Mouse (Mus musculus): ENCODE results near the gene Midn. TPM values are rescaled to one million over a fixed set of nuclear protein-coding genes. Genes with fewer than 3 reads are reported as not detected.
A peak's percentile ranks its signal among the peaks of the same experiment; 100 is the strongest.

The Midn gene
- polyA plus RNA-seq, 1 experiment from 2014 or later, result 22.2 TPM

DNA sequence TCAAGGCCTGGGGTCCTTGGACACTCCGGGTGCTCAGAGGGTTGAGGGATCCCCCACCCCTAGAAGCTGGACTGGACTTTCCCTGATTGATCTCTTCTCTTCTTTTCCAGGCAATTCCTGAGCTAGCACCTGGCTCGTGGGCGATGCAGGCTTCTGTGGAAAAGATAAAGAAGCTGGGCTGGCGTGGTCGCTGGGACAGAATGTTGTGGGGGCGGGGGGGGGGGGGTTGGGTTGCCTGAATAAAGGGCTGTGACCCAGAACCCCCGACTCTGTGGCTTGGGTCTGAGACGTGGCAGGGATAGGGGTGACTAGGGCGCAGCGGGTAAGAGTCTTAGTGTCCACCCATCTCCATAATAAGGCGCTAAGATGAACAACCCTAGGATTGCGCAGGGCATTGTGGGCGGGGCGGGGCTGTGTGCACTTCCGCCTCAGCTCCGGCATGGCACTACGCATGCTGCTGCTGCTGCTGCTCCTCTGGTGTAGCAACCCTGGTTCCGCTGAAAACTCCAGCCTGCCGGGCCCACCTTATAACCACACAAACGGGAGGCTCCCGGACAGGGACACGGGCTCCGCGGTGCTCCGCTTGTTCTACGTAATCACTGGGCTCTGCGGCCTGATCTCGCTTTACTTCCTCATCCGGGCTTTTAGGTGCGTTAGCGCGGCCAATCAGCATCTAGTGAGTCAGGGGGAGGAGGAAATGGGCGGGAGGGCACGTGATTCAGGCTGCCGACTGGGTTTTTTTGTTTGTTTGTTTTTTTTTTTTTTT, 24.6 kb downstream of the Midn start, which contains the start of gene 1600002K03Rik:
1600002K03Rik (plus strand) TSS at position 418 of the 766 bp plus-strand sequence.
- peak; percentile 91 for DNase-seq (ENCODE audit: low spot score)
- Histone ChIP-seq H3K36me3 (replicated peaks) (peaks cover 39% of the 10 kb centered on the region), H3K4me3 (peak within 1 kb of the TSS; percentile 67), H3K4me1 (peaks cover 72% of the 10 kb centered on the region), H3K9me3 (no peaks in the 10 kb centered on the region), H3K27me3 (replicated peaks; ENCODE audit: low read depth, poor library complexity, severe bottlenecking) (no peaks in the 10 kb centered on the region), H3K27ac (replicated peaks) (peak within 1 kb of the TSS; percentile 87)
- 10% methylated on average over 35 of the region's 35 CpGs for WGBS

DNA sequence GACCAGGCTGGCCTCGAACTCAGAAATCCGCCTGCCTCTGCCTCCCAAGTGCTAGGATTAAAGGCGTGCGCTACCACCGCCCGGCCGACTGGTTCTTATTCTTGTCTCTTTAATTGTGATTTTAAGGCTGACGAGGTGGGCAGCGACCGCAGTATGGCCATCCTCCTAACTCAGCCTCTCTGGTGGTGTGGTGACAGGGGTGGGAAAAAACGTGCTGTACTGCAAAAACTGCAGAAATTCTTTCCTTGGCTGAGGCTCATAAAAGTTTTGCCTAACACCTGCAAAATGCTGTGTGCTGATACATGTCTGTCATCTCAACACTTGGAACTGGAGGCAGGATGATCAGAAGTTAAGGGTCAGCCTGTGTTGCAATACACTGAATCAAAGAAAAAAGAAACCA, 25.3 kb downstream of the Midn start:
- no peaks in the 10 kb centered on the region for H3K9me3 ChIP-seq
- peaks cover 74% of the 10 kb centered on the region for H3K4me1 ChIP-seq
- peaks cover 39% of the 10 kb centered on the region for H3K36me3 ChIP-seq (replicated peaks)
- WGBS, result 12% methylated on average over 11 of the region's 11 CpGs
- H3K4me3 ChIP-seq, result peak overlapping the region; percentile 67
- no peak for DNase-seq (ENCODE audit: low spot score)
- peak overlapping the region; percentile 87 for H3K27ac ChIP-seq (replicated peaks)
- H3K27me3 ChIP-seq (replicated peaks; ENCODE audit: low read depth, poor library complexity, severe bottlenecking), result no peaks in the 10 kb centered on the region

DNA sequence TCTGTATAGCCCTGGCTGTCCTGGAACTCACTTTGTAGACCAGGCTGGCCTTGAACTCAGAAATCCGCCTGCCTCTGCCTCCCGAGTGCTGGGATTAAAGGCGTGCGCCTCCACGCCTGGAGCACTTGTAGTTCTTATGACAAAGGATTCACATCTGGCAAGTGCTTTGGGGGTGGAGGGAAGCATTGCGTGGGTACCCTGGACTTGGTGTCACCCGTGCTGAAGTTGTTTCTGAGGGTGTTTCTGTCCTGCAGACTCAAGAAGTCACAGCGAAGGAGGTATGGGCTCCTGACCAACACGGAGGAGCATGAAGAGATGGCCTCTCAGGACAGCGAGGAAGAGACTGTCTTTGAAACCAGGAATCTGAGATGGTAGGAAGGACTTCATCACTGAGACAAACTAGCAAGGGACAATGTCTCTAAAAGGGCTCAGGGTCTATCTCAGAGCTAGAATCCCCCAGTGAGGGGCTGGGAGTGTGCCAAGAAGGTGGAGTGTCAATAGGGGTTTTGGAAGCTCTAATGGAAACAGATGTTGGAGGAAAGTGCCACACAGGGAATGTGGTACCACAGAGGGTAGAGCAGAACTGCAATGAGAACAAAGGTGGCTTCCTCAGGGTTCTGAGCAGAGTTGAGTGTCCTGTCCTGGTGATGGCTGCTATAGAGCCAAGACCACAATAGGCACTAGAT, 26.0 kb downstream of the Midn start:
- H3K27me3 ChIP-seq (replicated peaks; ENCODE audit: low read depth, poor library complexity, severe bottlenecking), result no peaks in the 10 kb centered on the region
- H3K27ac ChIP-seq (replicated peaks), result no peak overlapping the region
- H3K36me3 ChIP-seq (replicated peaks), result peaks cover 35% of the 10 kb centered on the region
- no peak for DNase-seq (ENCODE audit: low spot score)
- no peaks in the 10 kb centered on the region for H3K9me3 ChIP-seq
- no peak overlapping the region for H3K4me3 ChIP-seq
- peaks cover 68% of the 10 kb centered on the region for H3K4me1 ChIP-seq
- 86% methylated on average over 10 of the region's 10 CpGs for WGBS

DNA sequence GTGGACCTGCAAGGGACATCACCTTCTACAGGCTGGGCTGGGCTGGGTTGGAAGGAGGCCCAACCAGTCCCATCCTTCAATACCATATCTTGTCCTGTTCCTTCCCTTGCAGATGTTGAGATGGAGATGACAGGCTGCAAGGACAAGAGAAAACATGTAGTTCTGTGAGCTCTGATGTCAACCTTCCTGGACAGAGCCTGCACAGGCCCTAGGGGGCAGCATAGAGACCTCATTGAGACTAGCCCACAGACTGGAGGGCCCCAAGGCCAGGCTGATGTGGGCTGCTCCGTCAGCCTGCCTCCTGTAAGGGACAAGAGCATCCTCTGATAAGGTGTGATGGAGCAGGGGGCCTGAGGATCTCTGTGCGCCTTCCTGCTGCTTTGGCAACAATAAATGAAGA, 26.6 kb downstream of the Midn start:
- Histone ChIP-seq H3K4me3 (no peak overlapping the region), H3K9me3 (no peaks in the 10 kb centered on the region), H3K4me1 (peaks cover 66% of the 10 kb centered on the region), H3K27ac (replicated peaks) (no peak overlapping the region), H3K36me3 (replicated peaks) (peaks cover 29% of the 10 kb centered on the region), H3K27me3 (replicated peaks; ENCODE audit: low read depth, poor library complexity, severe bottlenecking) (no peaks in the 10 kb centered on the region)
- WGBS, result 57% methylated on average over 2 of the region's 2 CpGs
- DNase-seq (ENCODE audit: low spot score), result peak; percentile 70

DNA sequence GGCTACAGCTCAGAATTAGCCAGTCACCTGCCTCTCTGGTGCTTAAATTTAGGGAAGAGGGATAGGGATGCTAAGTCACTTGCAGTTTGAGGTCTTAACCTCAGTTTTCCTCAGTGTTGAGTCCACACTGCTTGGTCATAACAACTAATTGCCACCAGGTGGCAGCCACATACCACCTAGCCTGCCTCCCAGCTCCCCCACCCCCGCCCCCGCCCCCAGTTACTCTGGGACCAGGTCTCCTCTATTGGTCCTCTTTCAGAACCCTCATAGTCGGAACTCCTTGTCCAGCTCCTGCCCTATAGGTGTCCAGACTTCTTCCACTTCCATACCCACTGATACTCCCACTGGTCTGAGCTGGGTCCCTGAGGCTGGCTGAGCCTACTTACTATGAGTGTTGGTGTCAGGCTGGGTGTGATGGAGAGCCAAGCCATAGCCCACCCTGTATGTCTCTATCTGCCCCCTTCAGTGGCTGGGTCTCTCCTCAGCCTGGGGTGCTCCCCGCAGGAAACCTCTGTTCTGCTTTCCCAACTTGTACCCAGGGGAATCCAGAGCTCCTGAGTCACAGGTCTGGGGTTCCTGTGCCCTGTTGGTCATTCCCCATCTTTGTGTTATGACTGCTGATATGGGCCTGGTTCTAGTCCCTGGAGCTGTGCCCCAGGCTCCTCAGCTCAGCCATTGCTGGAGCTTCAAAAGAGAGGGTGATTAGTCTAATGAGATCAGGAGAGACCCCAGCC, 27.6 kb downstream of the Midn start:
- peak; percentile 78 for DNase-seq (ENCODE audit: low spot score)
- H3K27me3 ChIP-seq (replicated peaks; ENCODE audit: low read depth, poor library complexity, severe bottlenecking), result no peaks in the 10 kb centered on the region
- no peaks in the 10 kb centered on the region for H3K9me3 ChIP-seq
- H3K4me3 ChIP-seq, result peak overlapping the region; percentile 11; the same call in 1 of the 2 replicates
- 20% methylated on average over 4 of the region's 4 CpGs for WGBS
- H3K36me3 ChIP-seq (replicated peaks), result peaks cover 19% of the 10 kb centered on the region
- peaks cover 66% of the 10 kb centered on the region for H3K4me1 ChIP-seq
- H3K27ac ChIP-seq (replicated peaks), result 0 out of 2 replicates have a peak overlapping the region, but pooled peaks have one; percentile 5

DNA sequence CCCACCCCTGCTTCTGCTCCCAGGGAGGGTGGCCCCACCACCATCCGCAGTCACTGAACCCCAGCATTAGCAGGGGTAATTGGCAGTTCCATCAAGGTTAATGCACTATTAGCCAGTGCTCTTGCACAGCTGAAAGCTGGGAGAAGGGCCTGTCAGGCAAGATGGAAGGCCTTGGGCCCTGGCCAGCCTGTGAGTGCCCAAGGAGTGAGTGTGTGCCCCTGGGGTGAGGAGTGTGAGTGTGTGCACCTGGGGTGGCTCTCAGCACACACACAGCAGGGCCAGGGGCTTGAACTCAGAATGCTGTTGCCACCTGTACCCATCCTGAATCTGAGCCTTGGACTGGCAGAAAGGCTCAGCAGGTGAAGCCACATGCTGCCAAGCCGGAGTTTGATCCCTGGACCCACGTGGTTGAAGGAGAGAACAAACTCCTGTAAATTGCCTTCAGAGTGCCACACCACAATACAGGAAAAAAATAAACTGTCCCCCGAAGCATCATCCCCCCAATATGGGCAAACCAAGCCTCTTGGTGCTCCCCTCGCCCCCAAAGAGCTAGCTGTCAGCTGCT, 28.3 kb downstream of the Midn start:
- Histone ChIP-seq H3K36me3 (replicated peaks) (peaks cover 13% of the 10 kb centered on the region), H3K4me3 (peak overlapping the region; percentile 11; the same call in 1 of the 2 replicates), H3K27me3 (replicated peaks; ENCODE audit: low read depth, poor library complexity, severe bottlenecking) (no peaks in the 10 kb centered on the region), H3K4me1 (peaks cover 71% of the 10 kb centered on the region), H3K27ac (replicated peaks) (0 out of 2 replicates have a peak overlapping the region, but pooled peaks have one; percentile 10), H3K9me3 (no peaks in the 10 kb centered on the region)
- WGBS, result 78% methylated on average over 5 of the region's 5 CpGs
- DNase-seq (ENCODE audit: low spot score), result no peak

DNA sequence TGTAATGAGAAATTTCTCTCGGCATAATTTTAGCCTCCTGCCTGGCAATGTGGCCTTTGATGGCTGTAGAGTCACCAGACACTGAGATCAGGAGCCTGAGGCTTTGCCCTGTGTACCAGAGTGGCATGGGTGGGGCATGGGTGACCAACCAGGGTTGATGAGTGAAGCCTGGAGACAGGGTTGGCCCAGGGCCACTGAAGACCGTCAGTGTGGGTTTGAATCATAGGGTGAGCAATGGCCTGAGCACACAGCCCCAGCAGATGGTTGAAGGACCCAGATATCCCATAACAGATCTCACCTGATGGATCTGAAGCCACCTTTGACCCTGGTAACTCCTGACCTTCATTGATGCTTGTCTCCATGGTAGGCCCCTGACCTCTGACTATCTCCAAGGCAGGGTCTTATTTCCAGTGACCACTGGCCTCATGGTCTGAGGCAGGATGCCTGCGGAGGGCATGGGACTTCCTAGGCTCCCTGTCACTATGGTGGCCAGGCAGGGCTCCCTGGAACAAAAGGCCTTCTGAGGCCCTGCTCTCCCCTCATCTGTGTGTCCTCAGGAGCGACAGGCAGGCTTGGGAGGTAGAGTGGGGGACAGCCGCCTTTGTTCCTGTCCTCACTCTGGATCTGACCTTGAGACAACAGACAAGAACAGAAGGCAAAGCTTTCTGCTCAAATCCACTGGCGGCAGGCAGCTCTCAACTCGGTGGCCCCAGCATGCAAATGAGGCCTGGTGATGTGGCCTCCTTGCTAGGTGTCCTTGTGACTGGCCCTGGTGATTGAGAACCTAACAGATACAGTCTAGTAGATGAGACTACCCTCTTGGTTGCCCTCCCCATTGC, 29.6 kb downstream of the Midn start:
- Histone ChIP-seq H3K4me3 (peak overlapping the region; percentile 11; the same call in 1 of the 2 replicates), H3K9me3 (no peaks in the 10 kb centered on the region), H3K27ac (replicated peaks) (peak overlapping the region; percentile 62; the same call in 1 of the 2 replicates), H3K27me3 (replicated peaks; ENCODE audit: low read depth, poor library complexity, severe bottlenecking) (no peaks in the 10 kb centered on the region), H3K36me3 (replicated peaks) (peaks cover 12% of the 10 kb centered on the region), H3K4me1 (peaks cover 70% of the 10 kb centered on the region)
- no peak for DNase-seq (ENCODE audit: low spot score)
- WGBS, result 66% methylated on average over 7 of the region's 7 CpGs

DNA sequence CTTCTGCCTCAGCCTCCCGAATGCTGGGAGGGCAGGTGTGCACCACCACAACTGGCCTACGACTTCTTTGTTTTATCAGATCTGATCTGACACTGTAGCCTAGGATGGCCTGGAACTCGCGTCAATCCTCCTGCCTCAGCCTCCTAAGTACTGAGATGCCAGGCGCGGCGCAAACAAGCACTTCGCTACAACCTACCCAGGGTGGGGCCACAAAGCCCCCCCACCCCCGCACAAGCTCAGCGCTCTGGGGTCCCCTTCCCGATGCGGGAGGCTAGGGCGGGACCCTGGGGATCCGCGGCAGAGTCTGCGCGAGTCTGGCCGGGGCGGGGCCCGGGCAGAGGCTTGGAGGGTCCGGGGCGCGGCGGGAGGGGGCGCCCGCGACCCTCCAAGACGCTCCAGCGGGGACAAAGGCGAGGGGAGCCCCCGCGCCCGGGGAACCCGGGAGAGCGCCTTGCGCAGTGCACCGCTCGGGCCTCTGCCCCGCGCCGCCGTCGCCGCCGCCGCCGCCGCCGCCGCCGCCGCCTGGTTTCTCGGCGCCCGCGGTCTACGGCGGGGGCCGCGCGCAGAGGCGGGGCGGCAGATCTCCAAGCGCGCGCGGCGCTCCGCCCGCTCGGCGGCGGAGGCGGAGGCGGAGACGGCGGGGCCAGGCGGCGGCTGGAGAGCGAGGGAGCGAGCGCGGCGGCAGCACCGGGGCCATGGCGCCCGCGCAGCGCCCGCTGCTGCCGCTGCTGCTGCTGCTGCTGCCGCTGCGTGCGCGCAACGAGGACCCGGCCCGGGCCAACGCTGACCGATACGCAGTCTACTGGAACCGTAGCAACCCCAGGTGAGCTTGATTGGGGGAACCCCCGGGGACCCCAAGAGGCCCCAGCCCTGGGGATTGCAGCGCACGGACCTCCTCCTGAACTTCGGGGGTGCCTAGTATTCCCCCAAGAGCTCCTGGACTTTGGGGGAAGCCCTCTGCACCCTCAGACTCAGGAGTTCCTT, 31.3 kb downstream of the Midn start, which contains the start of gene Efna2:
Efna2 (plus strand) TSS at position 415 of the 984 bp plus-strand sequence.
- Histone ChIP-seq H3K9me3 (no peaks in the 10 kb centered on the region), H3K36me3 (replicated peaks) (peaks cover 29% of the 10 kb centered on the region), H3K27ac (replicated peaks) (peak within 1 kb of the TSS; percentile 94), H3K4me3 (peak within 1 kb of the TSS; percentile 83), H3K4me1 (peaks cover 62% of the 10 kb centered on the region), H3K27me3 (replicated peaks; ENCODE audit: low read depth, poor library complexity, severe bottlenecking) (peaks cover 10% of the 10 kb centered on the region; the same call in 1 of the 2 replicates)
- peak; percentile 83 for DNase-seq (ENCODE audit: low spot score)
- 6% methylated on average over 106 of the region's 106 CpGs for WGBS

DNA sequence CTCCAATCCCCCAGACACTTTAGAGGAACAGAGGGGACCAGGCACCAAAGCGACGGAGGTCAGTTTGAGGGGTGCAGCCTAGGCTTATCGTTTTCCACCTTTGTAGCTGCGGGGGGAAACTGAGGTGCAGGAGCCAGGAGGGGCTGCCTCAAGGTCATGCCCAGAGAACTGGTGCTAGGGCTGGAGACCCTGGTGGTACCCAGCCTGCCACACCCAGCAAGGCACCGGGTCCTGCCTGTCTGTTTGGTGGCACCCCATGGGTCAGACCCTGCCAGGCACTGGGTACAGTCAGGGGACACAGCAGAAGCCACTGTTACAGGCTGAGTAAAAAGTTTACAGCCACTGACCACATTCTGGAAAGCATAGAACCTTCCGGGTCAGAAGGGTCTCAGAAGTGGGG, 32.2 kb downstream of the Midn start:
- no peaks in the 10 kb centered on the region for H3K9me3 ChIP-seq
- WGBS, result 49% methylated on average over 6 of the region's 6 CpGs
- DNase-seq (ENCODE audit: low spot score), result no peak
- H3K27me3 ChIP-seq (replicated peaks; ENCODE audit: low read depth, poor library complexity, severe bottlenecking), result peaks cover 18% of the 10 kb centered on the region
- H3K27ac ChIP-seq (replicated peaks), result peak overlapping the region; percentile 94
- H3K4me3 ChIP-seq, result peak overlapping the region; percentile 83
- peaks cover 58% of the 10 kb centered on the region for H3K4me1 ChIP-seq
- peaks cover 33% of the 10 kb centered on the region for H3K36me3 ChIP-seq (replicated peaks)

DNA sequence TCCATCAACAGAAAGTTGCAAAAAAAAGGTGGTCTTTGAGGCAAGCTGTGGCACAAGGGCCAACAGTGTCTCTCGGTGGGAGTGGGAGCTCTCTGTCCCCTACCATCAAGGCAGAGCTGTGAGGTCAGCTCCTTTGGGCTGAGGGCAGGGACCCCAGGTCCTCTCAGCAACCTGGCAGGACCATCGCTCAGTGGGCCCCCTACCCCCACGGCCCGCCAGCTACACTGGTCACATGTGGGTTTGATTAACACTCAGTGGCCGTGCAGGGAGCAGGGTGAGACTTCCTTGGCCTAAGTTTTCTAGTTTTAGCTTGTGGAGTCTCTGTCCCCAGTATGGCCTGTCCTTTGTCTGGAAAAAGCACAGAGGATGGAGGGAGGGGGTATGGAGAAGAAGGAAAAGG, 32.8 kb downstream of the Midn start:
- peak; percentile 66 for DNase-seq (ENCODE audit: low spot score)
- Histone ChIP-seq H3K4me1 (peaks cover 58% of the 10 kb centered on the region), H3K36me3 (replicated peaks) (peaks cover 38% of the 10 kb centered on the region), H3K9me3 (no peaks in the 10 kb centered on the region), H3K4me3 (peak overlapping the region; percentile 83), H3K27me3 (replicated peaks; ENCODE audit: low read depth, poor library complexity, severe bottlenecking) (peaks cover 23% of the 10 kb centered on the region), H3K27ac (replicated peaks) (peak overlapping the region; percentile 94)
- WGBS, result 30% methylated on average over 5 of the region's 5 CpGs
